Mouse (Mus musculus) intestine, postnatal 0 days (tissue): Measurements from ENCODE around the gene Rab1b. TPM values are rescaled to one million over a fixed set of nuclear protein-coding genes. Genes with fewer than 3 reads are reported as not detected.

Experiments used
- ATAC-seq: fragments of 200-750 bp; cut with Nextera tagmentation; 2 replicates; pipeline ENCODE4 v1.8.0; 2017; ENCODE audit warnings: mild to moderate bottlenecking, moderate TSS enrichment, moderate library complexity
- H3K27ac ChIP-seq: fragments of 300-500 bp; sonication (generic); 2 replicates; pipeline ENCODE4 v1.5.1; 2014; ENCODE audit warnings: mild to moderate bottlenecking, low read depth, low read length, moderate library complexity
- H3K27me3 ChIP-seq: fragments of 300-500 bp; sonication (generic); replicated peaks from 2 replicates; pipeline ENCODE4 v1.6.1; 2014; ENCODE audit warnings: low read length, mixed read lengths; ENCODE audit not compliant: control insufficient read depth, insufficient read depth
- H3K36me3 ChIP-seq: fragments of 300-500 bp; sonication (generic); 2 replicates; pipeline ENCODE4 v1.6.1; 2014; ENCODE audit warnings: mild to moderate bottlenecking, moderate library complexity; ENCODE audit not compliant: control insufficient read depth, insufficient read depth
- H3K4me1 ChIP-seq: fragments of 300-500 bp; sonication (generic); replicated peaks from 2 replicates; pipeline ENCODE4 v1.6.1; 2014; ENCODE audit warnings: antibody characterized with exemption, low read length, mixed read lengths; ENCODE audit not compliant: control insufficient read depth, insufficient read depth
- H3K4me2 ChIP-seq: fragments of 300-500 bp; sonication (generic); replicated peaks from 2 replicates; pipeline ENCODE4 v1.6.1; 2014; ENCODE audit warnings: low read depth, mild to moderate bottlenecking, moderate library complexity
- H3K4me3 ChIP-seq: fragments of 300-500 bp; sonication (generic); 2 replicates; pipeline ENCODE4 v1.5.1; 2014; ENCODE audit warnings: low read depth, low read length
- H3K9ac ChIP-seq: fragments of 300-500 bp; sonication (generic); 2 replicates; pipeline ENCODE4 v1.6.1; 2014; ENCODE audit warnings: mild to moderate bottlenecking, low read depth, low read length
- H3K9me3 ChIP-seq: fragments of 300-500 bp; sonication (generic); 2 replicates; pipeline ENCODE4 v1.6.1; 2016; ENCODE audit warnings: mixed run types; ENCODE audit not compliant: control insufficient read depth
- CTCF ChIP-seq: sonication (generic); IDR thresholded peaks from 2 replicates; pipeline ENCODE4 v1.5.1; 2016; ENCODE audit warnings: low read depth, mild to moderate bottlenecking, control low read depth, antibody characterized with exemption, moderate library complexity
- WGBS: fragments of 180-500 bp; shearing (Covaris S2); extraction: QIAGEN DNeasy Blood & Tissue Kit; methylation state at CpG from one replicate; pipeline ENCODE4 v1.1.7; 2014; 5-methylcytosine and 5-hydroxymethylcytosine counted together
- polyA plus RNA-seq: library from polyadenylated mRNA; unstranded; fragments of >200 nt; fragmentation: Nextera tagmentation; extraction: Ambion mirVana; gene quantifications from 2 replicates; pipeline ENCODE4 v1.2.1, GENCODE M21; 2015

Rab1b gene
- polyA plus RNA-seq, 1 experiment from 2014 or later, result 185 TPM

DNA sequence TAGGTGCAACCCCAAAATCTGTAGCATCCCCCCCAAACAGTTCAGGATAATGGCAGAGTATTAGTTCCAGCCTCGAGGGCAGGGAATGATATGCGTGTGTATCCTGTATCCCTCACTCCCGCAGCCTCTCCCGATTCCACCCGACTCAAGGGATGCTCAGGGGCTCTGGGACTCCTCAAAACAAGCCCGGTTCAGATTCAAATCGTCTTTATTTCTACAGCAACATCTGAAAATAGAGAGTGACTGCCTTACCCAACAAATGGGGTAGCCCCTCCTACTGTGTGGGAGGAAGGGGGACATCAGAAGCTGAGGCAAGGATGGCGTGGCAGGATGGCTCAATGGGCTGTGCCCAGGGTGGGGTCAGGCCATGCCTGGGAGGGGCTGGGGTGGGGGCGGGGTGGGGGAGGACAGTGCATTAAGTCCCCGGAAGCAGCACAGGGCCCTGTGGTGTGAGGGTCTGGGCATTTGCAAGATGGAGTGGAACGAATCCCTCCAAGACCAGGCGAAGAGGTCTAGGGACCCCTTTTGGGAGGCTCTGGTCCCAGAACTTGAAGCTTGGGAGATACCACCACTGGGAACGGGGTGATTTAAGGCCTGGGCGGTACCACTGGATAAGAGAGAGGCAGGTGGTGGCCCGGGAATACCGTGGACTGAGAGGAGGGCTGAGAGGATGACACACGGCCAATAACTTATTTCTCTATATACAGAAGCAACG, 841 bp upstream of the Rab1b start:
- ATAC-seq, result peak; percentile 14
- no peak for TF ChIP-seq CTCF
- no peak overlapping the region for H3K9ac ChIP-seq
- H3K9me3 ChIP-seq, result no peaks in the 10 kb centered on the region
- 62% methylated on average over 18 of the region's 18 CpGs for WGBS
- no peaks in the 10 kb centered on the region for H3K27me3 ChIP-seq
- H3K4me3 ChIP-seq, result no peak overlapping the region; the same call in 1 of the 2 replicates
- H3K36me3 ChIP-seq, result peaks cover 59% of the 10 kb centered on the region
- H3K27ac ChIP-seq, result no peak overlapping the region
- 0 out of 2 replicates have a peak, but pooled peaks cover 4% of the 10 kb centered on the region for H3K4me1 ChIP-seq
- no peak overlapping the region for H3K4me2 ChIP-seq

DNA sequence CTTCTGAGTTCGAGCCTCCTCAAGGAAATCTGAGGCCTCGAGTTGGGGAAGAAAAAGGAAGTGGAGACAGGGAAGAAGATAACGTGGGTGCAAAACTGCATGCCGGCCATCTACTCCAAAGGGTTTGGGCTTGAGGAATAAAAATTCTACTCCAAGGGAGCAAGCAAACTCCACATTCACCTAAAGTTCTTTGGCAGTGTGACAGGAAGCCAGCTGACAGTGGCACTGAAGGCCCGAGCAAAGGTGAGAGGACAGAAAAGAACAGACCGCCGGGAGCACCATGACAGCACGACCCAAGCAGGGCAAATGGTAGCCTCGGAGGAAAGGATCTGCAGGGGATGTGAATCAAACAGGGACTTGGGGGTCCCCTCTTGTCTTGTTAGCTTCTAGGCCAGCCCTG, 798 bp downstream of the Rab1b start:
- ATAC-seq, result no peak
- no peak for TF ChIP-seq CTCF
- Histone ChIP-seq H3K9ac (peak overlapping the region; percentile 72), H3K36me3 (peaks cover 63% of the 10 kb centered on the region), H3K9me3 (no peaks in the 10 kb centered on the region), H3K4me3 (peak overlapping the region; percentile 71), H3K27me3 (no peaks in the 10 kb centered on the region), H3K4me1 (0 out of 2 replicates have a peak, but pooled peaks cover 4% of the 10 kb centered on the region), H3K4me2 (peak overlapping the region; percentile 84), H3K27ac (peak overlapping the region; percentile 87; the same call in 1 of the 2 replicates)
- 2% methylated on average over 9 of the region's 9 CpGs for WGBS

DNA sequence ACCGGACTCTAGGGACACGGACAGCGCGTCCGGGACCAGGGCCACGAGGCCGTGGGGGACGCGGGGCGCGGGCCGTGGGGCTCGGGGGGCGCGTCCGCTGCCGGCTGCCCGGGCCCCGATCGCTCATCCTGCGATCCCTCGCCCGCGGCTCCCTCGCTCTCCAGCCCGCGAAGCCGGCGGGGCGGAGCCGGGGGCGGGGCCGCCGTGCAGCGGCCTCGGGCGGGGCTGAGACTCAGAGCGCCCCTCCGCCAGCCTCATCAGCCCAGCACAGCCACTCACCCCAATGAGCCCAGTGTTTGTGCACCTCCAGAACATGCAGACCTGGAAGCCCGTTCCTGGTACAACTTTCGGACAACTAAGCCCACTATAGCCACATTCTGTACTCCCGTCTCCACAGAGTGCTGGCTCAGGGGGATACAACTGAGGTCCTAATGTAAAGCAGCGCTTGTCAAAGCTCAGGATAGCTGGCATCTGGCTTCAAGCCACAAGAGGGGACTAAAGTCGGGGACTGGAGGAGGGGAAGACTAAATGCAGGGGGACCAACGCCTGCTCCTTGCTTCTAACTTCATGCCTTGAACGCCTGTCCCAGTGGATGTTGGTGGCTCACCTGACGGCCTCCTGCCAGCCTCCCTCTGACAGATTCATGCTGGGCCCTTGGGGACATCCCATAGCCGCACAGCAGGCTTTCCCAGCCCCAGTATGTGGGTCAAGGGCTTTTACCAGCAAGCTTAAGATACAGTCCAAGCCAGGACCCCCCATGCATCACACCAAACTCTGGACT, 8.3 kb downstream of the Rab1b start, which contains the start of gene Cnih2:
Gene Cnih2, minus strand, starts transcription at position 159 of the 781 bp plus-strand sequence.
- no peak within 1 kb of the TSS for H3K27ac ChIP-seq
- no peaks in the 10 kb centered on the region for H3K9me3 ChIP-seq
- 0 out of 2 replicates have a peak, but pooled peaks cover 3% of the 10 kb centered on the region for H3K27me3 ChIP-seq
- TF ChIP-seq CTCF, result no peak
- H3K4me3 ChIP-seq, result peak within 1 kb of the TSS; percentile 38
- ATAC-seq, result no peak; the same call in 1 of the 2 replicates
- peaks cover 9% of the 10 kb centered on the region for H3K4me1 ChIP-seq
- peak within 1 kb of the TSS; percentile 89 for H3K4me2 ChIP-seq
- WGBS, result 8% methylated on average over 33 of the region's 48 CpGs
- peaks cover 47% of the 10 kb centered on the region for H3K36me3 ChIP-seq
- H3K9ac ChIP-seq, result peak within 1 kb of the TSS; percentile 57

DNA sequence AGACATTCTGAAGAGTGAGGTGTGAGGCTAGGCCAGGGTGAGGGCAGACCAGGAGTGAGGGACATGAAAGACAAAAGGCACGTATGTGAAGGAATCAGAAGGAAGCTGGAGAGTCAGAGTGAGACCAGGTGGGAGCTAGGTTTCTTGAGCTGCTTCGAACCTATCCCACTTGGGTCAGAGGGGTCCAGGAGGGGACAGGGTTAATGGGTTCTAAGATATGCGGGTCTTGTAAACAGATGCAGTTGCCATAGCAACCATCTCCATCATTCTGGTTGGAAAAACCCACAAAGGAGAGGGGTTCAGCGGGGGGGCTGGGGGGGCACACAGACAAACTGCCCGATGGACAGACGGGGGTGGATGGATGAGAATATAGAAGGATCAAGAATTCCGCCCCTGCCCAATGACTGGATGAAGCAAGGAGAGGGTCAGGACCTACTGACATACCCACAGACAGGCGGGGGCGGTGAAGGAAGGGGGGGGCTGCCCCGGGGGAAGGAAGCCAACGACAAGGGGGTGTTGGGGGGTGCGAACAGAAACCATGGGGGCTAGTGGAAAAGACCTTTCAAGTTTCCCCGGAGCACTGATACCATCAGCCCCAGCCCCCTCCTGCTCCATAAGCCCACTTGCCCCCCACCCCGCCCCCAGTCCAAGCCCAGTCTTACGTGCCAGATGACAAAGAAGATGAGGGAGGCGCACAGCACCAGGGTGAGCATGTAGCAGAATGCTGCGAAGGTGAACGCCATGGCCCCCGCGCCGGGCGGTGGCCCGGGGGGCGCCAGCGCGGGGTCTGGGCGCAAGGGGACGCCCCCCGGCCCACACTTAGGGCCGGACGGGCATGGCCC, 9.1 kb downstream of the Rab1b start:
- 6% methylated on average over 23 of the region's 31 CpGs for WGBS
- Histone ChIP-seq H3K27me3 (0 out of 2 replicates have a peak, but pooled peaks cover 3% of the 10 kb centered on the region), H3K9ac (peak overlapping the region; percentile 57), H3K4me2 (peak overlapping the region; percentile 89), H3K36me3 (peaks cover 46% of the 10 kb centered on the region), H3K4me1 (peaks cover 9% of the 10 kb centered on the region), H3K4me3 (peak overlapping the region; percentile 38), H3K27ac (no peak overlapping the region), H3K9me3 (no peaks in the 10 kb centered on the region)
- ATAC-seq, result no peak
- TF ChIP-seq CTCF, result no peak

DNA sequence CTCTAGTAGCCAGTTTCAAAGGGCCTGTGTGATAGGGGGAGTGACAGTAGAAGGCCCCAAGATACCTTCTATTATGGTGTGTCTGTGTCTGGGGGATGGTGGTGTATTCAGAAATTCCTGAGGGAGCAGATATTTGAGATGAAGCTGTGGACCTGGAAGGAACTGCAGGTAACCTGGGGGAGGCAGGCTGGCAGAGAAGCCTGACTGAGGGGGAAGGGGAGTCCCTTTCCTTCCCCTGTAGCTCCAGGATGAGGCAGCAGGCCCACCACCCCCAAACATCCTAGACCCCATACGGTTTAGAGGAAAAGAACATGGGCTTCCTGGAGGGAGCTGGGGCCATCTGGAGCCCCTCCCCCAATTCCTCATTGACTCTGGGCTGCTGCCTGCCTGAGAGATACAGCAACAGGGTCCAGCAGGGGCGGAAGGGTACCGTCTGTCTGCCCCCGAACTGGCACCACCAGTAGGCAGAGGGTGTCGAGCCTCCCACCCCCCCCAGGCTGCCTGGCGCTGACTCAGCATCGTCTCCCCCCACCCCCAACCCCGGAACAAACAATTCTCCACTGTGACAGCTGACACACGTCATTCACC, 10.9 kb downstream of the Rab1b start:
- H3K9me3 ChIP-seq, result no peaks in the 10 kb centered on the region
- 14% methylated on average over 9 of the region's 9 CpGs for WGBS
- ATAC-seq, result no peak
- H3K4me1 ChIP-seq, result peaks cover 9% of the 10 kb centered on the region
- no peak overlapping the region for H3K4me2 ChIP-seq
- H3K9ac ChIP-seq, result no peak overlapping the region
- no peak for TF ChIP-seq CTCF
- peaks cover 46% of the 10 kb centered on the region for H3K36me3 ChIP-seq
- no peak overlapping the region for H3K27ac ChIP-seq
- H3K27me3 ChIP-seq, result 0 out of 2 replicates have a peak, but pooled peaks cover 3% of the 10 kb centered on the region
- no peak overlapping the region for H3K4me3 ChIP-seq
